ENCODE assay signal across 22 mouse cellular contexts in the genomic region with DNA sequence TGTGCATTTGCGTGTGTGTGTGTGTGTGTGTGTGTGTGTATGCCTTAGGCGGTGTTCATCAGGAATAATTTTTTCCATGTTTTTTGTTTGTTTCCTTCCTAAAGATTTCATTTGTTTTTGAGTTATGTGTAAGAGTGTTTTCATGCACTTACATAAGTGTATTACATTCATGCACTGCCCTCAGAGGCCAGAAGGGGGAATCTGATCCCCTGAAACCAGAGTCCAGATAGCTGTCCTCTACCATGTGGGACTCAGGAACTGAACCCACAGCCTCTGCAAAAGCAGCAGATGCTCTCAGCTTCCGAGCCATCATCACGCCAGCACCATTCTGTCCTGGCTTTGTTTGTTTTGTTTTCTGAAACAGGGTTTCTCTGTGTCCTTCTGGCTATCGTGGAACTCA. TPM values are rescaled to one million over a fixed set of nuclear protein-coding genes. Genes with fewer than 3 reads are reported as not detected.
A peak's percentile ranks its signal among the peaks of the same experiment; 100 is the strongest.
DNase-seq lines count a peak whose midpoint lies in the region; ATAC-seq and TF ChIP-seq lines count a peak whose summit lies in the region.
"Had no signal": no experiment of that assay in that cellular context is flagged by ENCODE, and none has a peak within 500 bp of the region (broad histone marks: within the 10 kb centered on the region; RNA-seq: fewer than 3 reads in every experiment).

No protein-coding gene starts in this region.

- H3K9ac ChIP-seq in kidney, embryonic 14.5 days (ENCODE audit: low read depth, low read length) = no peak overlapping the region
- 0 out of 2 replicates have a peak overlapping the region, but pooled peaks have one; percentile 40 for H3K9ac ChIP-seq in ES-E14 (ENCODE audit: insufficient read depth, low read depth, low read length, poor library complexity, severe bottlenecking)
- H3K9ac ChIP-seq: embryonic facial prominence, embryonic 12.5 days; forebrain, postnatal 0 days; heart, embryonic 13.5 days; midbrain, embryonic 15.5 days had no signal

- H3K36me3 ChIP-seq in kidney, adult 2 months (ENCODE audit: control insufficient read depth, insufficient read depth, low read length) = no peaks in the 10 kb centered on the region
- H3K36me3 ChIP-seq in kidney, embryonic 14.5 days (ENCODE audit: control insufficient read depth, insufficient read depth, low read length) = no peaks in the 10 kb centered on the region
- H3K36me3 ChIP-seq in ES-E14 (ENCODE audit: control insufficient read depth, insufficient read depth, low read length, poor library complexity, severe bottlenecking) = no peaks in the 10 kb centered on the region
- H3K36me3 ChIP-seq: embryonic facial prominence, embryonic 12.5 days; heart, embryonic 13.5 days; midbrain, embryonic 15.5 days had no signal

- H3K9me3 ChIP-seq in kidney, embryonic 14.5 days (ENCODE audit: control insufficient read depth, low read length) = no peaks in the 10 kb centered on the region
- H3K9me3 ChIP-seq in ES-E14 (ENCODE audit: control insufficient read depth, insufficient read depth, low read depth, low read length) = no peaks in the 10 kb centered on the region
- H3K9me3 ChIP-seq: embryonic facial prominence, embryonic 12.5 days; heart, embryonic 13.5 days; midbrain, embryonic 15.5 days had no signal

- DNase-seq in kidney, adult 2 months = no peak
- peak; percentile 61 for DNase-seq in 416B (ENCODE audit: low read depth)
- DNase-seq in ES-E14 (ENCODE audit: low read depth, low spot score) = no peak
- no peak for DNase-seq in right cerebral cortex, adult 18-20 months
- DNase-seq in cerebellum, postnatal 14 days = no peak
- DNase-seq: adrenal gland, postnatal 25 days; cerebellum, postnatal 36 days; forebrain, postnatal 0 days; gastrocnemius, postnatal 14 days; heart, postnatal 4 days; kidney, postnatal 25 days; right cerebral cortex, postnatal 14 days had no signal

- no peak overlapping the region for H3K4me2 ChIP-seq in kidney, embryonic 14.5 days (replicated peaks; ENCODE audit: low read depth, low read length)
- H3K4me2 ChIP-seq: embryonic facial prominence, embryonic 12.5 days; heart, embryonic 13.5 days; midbrain, embryonic 15.5 days had no signal

- no peak for ATAC-seq in kidney, embryonic 14.5 days (ENCODE audit: low FRiP score, low TSS enrichment)
- 0 out of 2 replicates have a peak, but pooled peaks have one; percentile 38 for ATAC-seq in megakaryocyte, adult 5-6 weeks (ENCODE audit: poor library complexity, severe bottlenecking)
- ATAC-seq: forebrain, postnatal 0 days; inflammation-experienced regulatory T-cells, adult 6 months; midbrain, embryonic 15.5 days had no signal

- peak; percentile 38; the same call in 1 of the 2 replicates for TF ChIP-seq CTCF in kidney, adult 2 months (conservative IDR thresholded peaks at IDR 0.05; ENCODE audit: insufficient read depth, insufficient read length, low read depth, low read length)

- 90% methylated on average over 5 of the region's 5 CpGs for WGBS in kidney, adult 2 months
- WGBS in kidney, embryonic 14.5 days = 96% methylated on average over 5 of the region's 5 CpGs

- no peaks in the 10 kb centered on the region for H3K27me3 ChIP-seq in kidney, adult 2 months (replicated peaks; ENCODE audit: control insufficient read depth, insufficient read depth, low read length)
- no peaks in the 10 kb centered on the region for H3K27me3 ChIP-seq in kidney, embryonic 14.5 days (ENCODE audit: control insufficient read depth, insufficient read depth, low read length)
- H3K27me3 ChIP-seq: embryonic facial prominence, embryonic 12.5 days had no signal

- in situ Hi-C loops in ES-E14 (cut with MboI; ENCODE audit: low sequenced_read_pairs in 2 of 2, unreplicated experiment in 2 of 2) = no loop called here

- TF ChIP-seq POLR2A in kidney, adult 2 months (IDR thresholded peaks at IDR 0.05; ENCODE audit: low read depth, low read length) = no peak

- no peak overlapping the region for H3K27ac ChIP-seq in kidney, adult 2 months (ENCODE audit: insufficient read depth, low read depth, low read length)
- no peak overlapping the region for H3K27ac ChIP-seq in kidney, embryonic 14.5 days (ENCODE audit: low read depth, low read length)
- H3K27ac ChIP-seq in ES-E14 (ENCODE audit: insufficient read depth, low read depth, low read length, poor library complexity, severe bottlenecking) = no peak overlapping the region
- H3K27ac ChIP-seq: embryonic facial prominence, embryonic 12.5 days; heart, embryonic 13.5 days; macrophage; midbrain, embryonic 15.5 days had no signal

- no peaks in the 10 kb centered on the region for H3K4me1 ChIP-seq in kidney, adult 2 months (ENCODE audit: control insufficient read depth, insufficient read depth, low read length)
- H3K4me1 ChIP-seq in kidney, embryonic 14.5 days (ENCODE audit: control insufficient read depth, insufficient read depth, low read length) = peaks cover 4% of the 10 kb centered on the region
- peaks cover 5 to 21% of the 10 kb centered on the region in 2 experiments for H3K4me1 ChIP-seq in ES-E14 (ENCODE audit: control insufficient read depth in 2 of 2, insufficient read depth in 2 of 2, low read length in 2 of 2, poor library complexity in 1 of 2)

- H3K4me3 ChIP-seq in kidney, adult 2 months (ENCODE audit: insufficient read depth, low read depth, low read length) = no peak overlapping the region
- no peak overlapping the region for H3K4me3 ChIP-seq in kidney, embryonic 14.5 days (ENCODE audit: low read length)
- no peak overlapping the region for H3K4me3 ChIP-seq in ES-E14 (ENCODE audit: insufficient read depth in 1 of 2, low read depth in 1 of 2, low read length in 2 of 2, poor library complexity in 1 of 2, severe bottlenecking in 1 of 2)
- H3K4me3 ChIP-seq: embryonic facial prominence, embryonic 12.5 days; heart, embryonic 13.5 days; midbrain, embryonic 15.5 days had no signal

TF ChIP-seq in ES-E14, 5 proteins besides CTCF, POLR2A, EP300 and RAD21:
- no peak for TF ChIP-seq HCFC1 (IDR thresholded peaks at IDR 0.05; ENCODE audit: borderline replicate concordance, insufficient read depth, low read length)
- TF ChIP-seq CHD2 (IDR thresholded peaks at IDR 0.05; ENCODE audit: low read depth, low read length) = no peak
- no peak for TF ChIP-seq ZNF384 (IDR thresholded peaks at IDR 0.05; ENCODE audit: low read depth, low read length)
- no peak for TF ChIP-seq ZC3H11A (IDR thresholded peaks at IDR 0.05; ENCODE audit: borderline replicate concordance, low read depth, low read length)
- TF ChIP-seq MAFK (IDR thresholded peaks at IDR 0.05; ENCODE audit: insufficient read depth, low read depth, low read length) = no peak

RNA-seq across cellular contexts. Expression of a gene that starts 4.8 kb away (rescaled TPM):
- polyA plus RNA-seq in kidney, adult 2 months (2012; rRNA removed) = 0.41 TPM in 2 replicates
- polyA plus RNA-seq in kidney, embryonic 14.5 days (2014; fragmentation: Nextera tagmentation; extraction: Ambion mirVana) = 0.37 and 0.84 TPM in 2 replicates
- total RNA-seq in ES-E14 (2012; rRNA removed) = 0.45 and 1.0 TPM in 2 replicates
- total RNA-seq in megakaryocyte, adult 5-6 weeks (2015) = not detected in 2 replicates
- not detected in 2 replicates for total RNA-seq in megakaryocyte, adult 5-6 weeks (2017)
- total RNA-seq: forebrain, postnatal 0 days; gastrocnemius, postnatal 14 days; heart, postnatal 4 days; layer of hippocampus, postnatal 14 days; left cerebral cortex, postnatal 14 days; liver, adult 2 months had no signal
- polyA plus RNA-seq: forebrain, postnatal 0 days; heart, embryonic 13.5 days; inflammation-experienced regulatory T-cells, adult 6 months; macrophage had no signal

RNA-seq across cellular contexts. Expression of a gene that starts 8.2 kb away (rescaled TPM):
- polyA plus RNA-seq in kidney, adult 2 months (2012; rRNA removed) = 21.2 and 25.6 TPM in 2 replicates
- 17.9 and 23.9 TPM in 2 replicates for polyA plus RNA-seq in kidney, embryonic 14.5 days (2014; fragmentation: Nextera tagmentation; extraction: Ambion mirVana)
- total RNA-seq in ES-E14 (2012; rRNA removed) = 101 and 115 TPM in 2 replicates
- 34.6 and 39.9 TPM in 2 replicates for total RNA-seq in megakaryocyte, adult 5-6 weeks (2015)
- 30.8 and 31.9 TPM in 2 replicates for total RNA-seq in megakaryocyte, adult 5-6 weeks (2017)

RNA-seq across cellular contexts. Expression of a gene that starts 13.7 kb away (rescaled TPM):
- polyA plus RNA-seq in kidney, adult 2 months (2012; rRNA removed) = 66.5 and 72.1 TPM in 2 replicates
- polyA plus RNA-seq in kidney, embryonic 14.5 days (2014; fragmentation: Nextera tagmentation; extraction: Ambion mirVana) = 53.7 and 65.3 TPM in 2 replicates
- total RNA-seq in ES-E14 (2012; rRNA removed) = 89.9 and 95.7 TPM in 2 replicates
- 49.8 and 64.3 TPM in 2 replicates for total RNA-seq in megakaryocyte, adult 5-6 weeks (2015)
- 34.8 and 35.1 TPM in 2 replicates for total RNA-seq in megakaryocyte, adult 5-6 weeks (2017)

RNA-seq across cellular contexts. Expression of a gene that starts 30.5 kb away (rescaled TPM):
- 0.45 and 0.53 TPM in 2 replicates for polyA plus RNA-seq in kidney, adult 2 months (2012; rRNA removed)
- polyA plus RNA-seq in kidney, embryonic 14.5 days (2014; fragmentation: Nextera tagmentation; extraction: Ambion mirVana) = 33.6 and 35.2 TPM in 2 replicates
- 84.1 TPM in 2 replicates for total RNA-seq in ES-E14 (2012; rRNA removed)
- 26.3 and 37.4 TPM in 2 replicates for total RNA-seq in megakaryocyte, adult 5-6 weeks (2015)
- total RNA-seq in megakaryocyte, adult 5-6 weeks (2017) = 15.2 and 30.9 TPM in 2 replicates

RNA-seq across cellular contexts. Expression of a gene that starts 33.8 kb away (rescaled TPM):
- polyA plus RNA-seq in kidney, adult 2 months (2012; rRNA removed) = 2.7 and 11.1 TPM in 2 replicates
- 1.1 and 1.7 TPM in 2 replicates for polyA plus RNA-seq in kidney, embryonic 14.5 days (2014; fragmentation: Nextera tagmentation; extraction: Ambion mirVana)
- total RNA-seq in ES-E14 (2012; rRNA removed) = 34.0 and 93.0 TPM in 2 replicates
- 638 and 660 TPM in 2 replicates for total RNA-seq in megakaryocyte, adult 5-6 weeks (2015)
- 1,192 and 1,305 TPM in 2 replicates for total RNA-seq in megakaryocyte, adult 5-6 weeks (2017)
